Mouse (Mus musculus): ENCODE data around the gene Scn9a. TPM values are rescaled to one million over a fixed set of nuclear protein-coding genes. Genes with fewer than 3 reads are reported as not detected.

Scn9a gene
- total and polyA plus RNA-seq, 3 experiments = 0.11 TPM; not detected in 2

DNA sequence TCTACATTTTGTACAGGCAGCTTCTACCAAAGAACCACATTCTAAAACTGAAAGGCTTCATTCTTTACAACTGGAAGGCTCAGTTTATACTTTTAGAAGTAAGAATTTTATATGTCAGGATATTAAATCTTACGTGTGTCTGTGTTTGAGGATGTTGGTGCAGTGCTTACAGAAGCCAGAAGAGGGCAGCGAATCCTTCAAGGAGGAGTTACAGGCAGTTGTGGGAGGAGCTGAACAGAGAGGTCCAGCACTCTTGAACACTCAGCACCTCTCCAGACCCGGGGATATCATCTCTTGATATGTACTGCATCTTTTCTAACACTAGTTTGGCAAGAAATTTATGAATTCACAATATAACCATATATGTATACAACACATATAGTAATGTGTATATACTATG lies 114.8 kb downstream of the Scn9a start:
- H3K4me1 ChIP-seq (ENCODE audit: insufficient read depth, low read depth, low read length) = no peaks in the 10 kb centered on the region
- DNase-seq (ENCODE audit: low spot score) = no peak
- H3K9me3 ChIP-seq (replicated peaks) = no peaks in the 10 kb centered on the region
- H3K27me3 ChIP-seq (ENCODE audit: insufficient read depth, low read length) = no peaks in the 10 kb centered on the region
- no peak for TF ChIP-seq CTCF (IDR thresholded peaks at IDR 0.05; ENCODE audit: low read depth, low read length)
- TF ChIP-seq POLR2AphosphoS5 (IDR thresholded peaks at IDR 0.05; ENCODE audit: insufficient replicate concordance, low read depth, low read length) = no peak
- no peak for TF ChIP-seq GATA2 (IDR thresholded peaks at IDR 0.05; ENCODE audit: borderline replicate concordance, low read depth, low read length)
- TF ChIP-seq GATA1 (IDR thresholded peaks at IDR 0.05; ENCODE audit: borderline replicate concordance, low read length) = no peak
- no peak for TF ChIP-seq TAL1 (conservative IDR thresholded peaks at IDR 0.05; ENCODE audit: low read depth, low read length)
- H3K36me3 ChIP-seq (replicated peaks) = no peaks in the 10 kb centered on the region
- no peak for ATAC-seq (ENCODE audit: extremely low read depth, insufficient number of reproducible peaks, low FRiP score, poor library complexity, severe bottlenecking)
- no peak overlapping the region for H3K4me3 ChIP-seq (ENCODE audit: low read depth, low read length)

DNA sequence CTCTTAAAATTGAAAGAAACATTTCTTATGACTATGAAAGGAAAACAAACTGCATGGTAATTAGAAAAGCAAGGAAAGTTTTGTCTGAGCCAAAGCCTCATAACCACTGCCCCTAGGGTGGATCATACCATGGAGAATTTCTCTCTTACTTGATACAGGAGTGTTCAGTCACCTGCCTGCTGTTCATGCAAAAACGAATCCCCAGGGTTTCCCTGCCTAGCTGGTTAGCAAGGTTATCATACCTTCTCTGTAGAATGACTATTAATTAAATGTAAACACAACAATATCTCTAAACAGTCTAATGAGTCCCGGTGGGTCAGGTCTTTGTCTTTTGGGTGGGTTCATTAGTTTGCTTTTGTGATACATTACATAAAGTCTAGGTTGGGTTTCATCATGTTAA lies 123.3 kb downstream of the Scn9a start:
- Histone ChIP-seq H3K36me3 (replicated peaks) (no peaks in the 10 kb centered on the region), H3K9me3 (replicated peaks) (no peaks in the 10 kb centered on the region), H3K27me3 (ENCODE audit: insufficient read depth, low read length) (no peaks in the 10 kb centered on the region), H3K4me1 (ENCODE audit: insufficient read depth, low read depth, low read length) (no peaks in the 10 kb centered on the region), H3K4me3 (ENCODE audit: low read depth, low read length) (no peak overlapping the region)
- DNase-seq (ENCODE audit: low spot score) (no peak), ATAC-seq (ENCODE audit: extremely low read depth, insufficient number of reproducible peaks, low FRiP score, poor library complexity, severe bottlenecking) (no peak; the same call in 1 of the 2 replicates)
- TF ChIP-seq GATA1 (IDR thresholded peaks at IDR 0.05; ENCODE audit: borderline replicate concordance, low read length) (no peak), TAL1 (conservative IDR thresholded peaks at IDR 0.05; ENCODE audit: low read depth, low read length) (no peak), CTCF (IDR thresholded peaks at IDR 0.05; ENCODE audit: low read depth, low read length) (no peak), GATA2 (IDR thresholded peaks at IDR 0.05; ENCODE audit: borderline replicate concordance, low read depth, low read length) (no peak), POLR2AphosphoS5 (IDR thresholded peaks at IDR 0.05; ENCODE audit: insufficient replicate concordance, low read depth, low read length) (no peak)

DNA sequence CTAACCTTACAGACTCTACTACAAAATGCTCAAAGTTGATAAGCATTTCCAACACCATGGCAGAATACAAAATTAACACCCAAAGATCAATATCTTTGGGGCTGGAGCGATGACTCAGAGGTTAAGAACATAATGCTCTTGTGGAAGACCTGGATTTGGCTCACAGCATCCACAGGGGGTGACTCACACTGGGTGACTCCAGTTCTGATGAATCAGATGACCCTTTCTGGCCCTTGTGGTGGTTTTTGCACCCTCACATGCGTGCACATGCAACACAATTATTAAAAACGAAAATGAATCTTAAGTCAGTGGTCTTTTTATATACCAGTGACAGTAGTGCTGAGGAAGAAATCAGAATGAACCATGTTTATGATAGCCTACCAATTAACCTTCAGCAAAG lies 126.7 kb downstream of the Scn9a start:
- Histone ChIP-seq H3K36me3 (replicated peaks) (no peaks in the 10 kb centered on the region), H3K4me1 (ENCODE audit: insufficient read depth, low read depth, low read length) (no peaks in the 10 kb centered on the region), H3K9me3 (replicated peaks) (no peaks in the 10 kb centered on the region), H3K4me3 (ENCODE audit: low read depth, low read length) (no peak overlapping the region), H3K27me3 (ENCODE audit: insufficient read depth, low read length) (no peaks in the 10 kb centered on the region)
- DNase-seq (ENCODE audit: low spot score) (no peak), ATAC-seq (ENCODE audit: extremely low read depth, insufficient number of reproducible peaks, low FRiP score, poor library complexity, severe bottlenecking) (no peak)
- TF ChIP-seq POLR2AphosphoS5 (IDR thresholded peaks at IDR 0.05; ENCODE audit: insufficient replicate concordance, low read depth, low read length) = no peak
- TF ChIP-seq GATA2 (IDR thresholded peaks at IDR 0.05; ENCODE audit: borderline replicate concordance, low read depth, low read length) = no peak
- no peak for TF ChIP-seq TAL1 (conservative IDR thresholded peaks at IDR 0.05; ENCODE audit: low read depth, low read length)
- TF ChIP-seq CTCF (IDR thresholded peaks at IDR 0.05; ENCODE audit: low read depth, low read length) = no peak
- no peak for TF ChIP-seq GATA1 (IDR thresholded peaks at IDR 0.05; ENCODE audit: borderline replicate concordance, low read length)

DNA sequence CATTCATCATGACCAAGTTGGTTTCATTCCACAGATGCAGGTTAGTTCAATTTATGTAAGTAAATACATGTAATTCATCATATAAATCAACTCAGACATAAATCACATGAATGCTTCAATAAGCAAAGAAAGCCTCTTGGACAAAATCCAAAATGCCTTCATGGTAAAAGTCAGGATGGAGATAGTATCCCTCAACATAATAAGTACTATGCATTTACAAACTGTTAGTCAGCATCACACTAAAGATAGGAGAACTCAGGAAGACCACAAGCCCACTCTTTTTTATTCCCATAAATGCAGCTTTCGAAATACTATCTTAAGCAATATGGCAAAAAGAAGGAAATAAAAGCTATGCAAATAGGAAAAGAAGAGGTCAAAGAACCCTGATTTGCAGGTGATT lies 127.1 kb downstream of the Scn9a start:
- H3K27me3 ChIP-seq (ENCODE audit: insufficient read depth, low read length) = no peaks in the 10 kb centered on the region
- no peaks in the 10 kb centered on the region for H3K4me1 ChIP-seq (ENCODE audit: insufficient read depth, low read depth, low read length)
- DNase-seq (ENCODE audit: low spot score) = no peak
- no peaks in the 10 kb centered on the region for H3K9me3 ChIP-seq (replicated peaks)
- no peak for ATAC-seq (ENCODE audit: extremely low read depth, insufficient number of reproducible peaks, low FRiP score, poor library complexity, severe bottlenecking)
- H3K36me3 ChIP-seq (replicated peaks) = no peaks in the 10 kb centered on the region
- no peak overlapping the region for H3K4me3 ChIP-seq (ENCODE audit: low read depth, low read length)
- TF ChIP-seq POLR2AphosphoS5 (IDR thresholded peaks at IDR 0.05; ENCODE audit: insufficient replicate concordance, low read depth, low read length) (no peak), TAL1 (conservative IDR thresholded peaks at IDR 0.05; ENCODE audit: low read depth, low read length) (no peak), CTCF (IDR thresholded peaks at IDR 0.05; ENCODE audit: low read depth, low read length) (no peak), GATA2 (IDR thresholded peaks at IDR 0.05; ENCODE audit: borderline replicate concordance, low read depth, low read length) (no peak), GATA1 (IDR thresholded peaks at IDR 0.05; ENCODE audit: borderline replicate concordance, low read length) (no peak)

DNA sequence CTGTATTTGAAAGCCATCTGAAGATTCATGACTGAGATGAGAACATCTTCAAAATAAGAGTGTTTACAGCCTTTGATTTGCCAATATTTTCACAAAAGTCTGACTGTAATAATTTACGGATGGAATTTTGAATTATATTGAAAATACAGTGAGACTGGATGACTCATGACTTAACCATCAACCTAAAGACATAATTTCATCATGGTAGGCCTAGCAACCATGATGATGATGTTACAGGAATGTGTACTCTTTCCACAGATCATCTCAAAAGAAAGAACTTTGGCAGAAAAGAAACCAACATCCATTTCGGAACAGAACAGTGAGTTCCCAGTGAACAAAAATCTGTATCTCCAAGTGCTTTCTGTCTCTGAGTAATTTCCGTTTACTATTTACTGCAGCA lies 132.6 kb downstream of the Scn9a start:
- no peak for DNase-seq (ENCODE audit: low spot score)
- no peaks in the 10 kb centered on the region for H3K4me1 ChIP-seq (ENCODE audit: insufficient read depth, low read depth, low read length)
- no peak for TF ChIP-seq GATA1 (IDR thresholded peaks at IDR 0.05; ENCODE audit: borderline replicate concordance, low read length)
- TF ChIP-seq GATA2 (IDR thresholded peaks at IDR 0.05; ENCODE audit: borderline replicate concordance, low read depth, low read length) = no peak
- no peak for TF ChIP-seq POLR2AphosphoS5 (IDR thresholded peaks at IDR 0.05; ENCODE audit: insufficient replicate concordance, low read depth, low read length)
- no peak for TF ChIP-seq TAL1 (conservative IDR thresholded peaks at IDR 0.05; ENCODE audit: low read depth, low read length)
- TF ChIP-seq CTCF (IDR thresholded peaks at IDR 0.05; ENCODE audit: low read depth, low read length) = no peak
- H3K36me3 ChIP-seq (replicated peaks) = no peaks in the 10 kb centered on the region
- H3K4me3 ChIP-seq (ENCODE audit: low read depth, low read length) = no peak overlapping the region
- H3K9me3 ChIP-seq (replicated peaks) = 0 out of 2 replicates have a peak, but pooled peaks cover 5% of the 10 kb centered on the region
- no peaks in the 10 kb centered on the region for H3K27me3 ChIP-seq (ENCODE audit: insufficient read depth, low read length)
- ATAC-seq (ENCODE audit: extremely low read depth, insufficient number of reproducible peaks, low FRiP score, poor library complexity, severe bottlenecking) = no peak

DNA sequence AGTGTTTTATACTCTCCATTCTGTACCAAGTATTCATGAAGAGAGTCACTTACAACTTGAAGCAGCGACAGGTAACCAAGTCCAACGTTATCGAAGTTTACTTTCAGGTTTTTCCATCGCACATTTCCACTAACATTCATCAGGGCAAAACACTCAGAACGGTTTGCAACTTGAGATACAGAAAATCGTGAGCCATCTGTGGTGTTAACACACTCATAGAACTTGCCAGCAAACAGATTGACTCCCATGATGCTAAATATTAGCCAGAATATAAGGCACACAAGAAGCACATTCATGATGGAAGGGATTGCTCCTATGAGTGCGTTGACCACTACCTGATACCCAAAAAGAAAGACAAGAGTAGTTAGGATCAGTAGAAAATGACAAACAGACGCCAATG lies 140.2 kb downstream of the Scn9a start:
- ATAC-seq (ENCODE audit: extremely low read depth, insufficient number of reproducible peaks, low FRiP score, poor library complexity, severe bottlenecking) = no peak
- H3K27me3 ChIP-seq (ENCODE audit: insufficient read depth, low read length) = no peaks in the 10 kb centered on the region

More for the DNA sequence above, 140.2 kb downstream of the Scn9a start:
- Histone ChIP-seq H3K36me3 (replicated peaks) (no peaks in the 10 kb centered on the region), H3K4me3 (ENCODE audit: low read depth, low read length) (no peak overlapping the region), H3K4me1 (ENCODE audit: insufficient read depth, low read depth, low read length) (no peaks in the 10 kb centered on the region), H3K9me3 (replicated peaks) (0 out of 2 replicates have a peak, but pooled peaks cover 5% of the 10 kb centered on the region)
- DNase-seq (ENCODE audit: low spot score) = no peak
- TF ChIP-seq GATA1 (IDR thresholded peaks at IDR 0.05; ENCODE audit: borderline replicate concordance, low read length) (no peak), TAL1 (conservative IDR thresholded peaks at IDR 0.05; ENCODE audit: low read depth, low read length) (no peak)

Measured in G1E (cell line).